25 mouse cellular contexts compared by ENCODE assay signal in the genomic region with DNA sequence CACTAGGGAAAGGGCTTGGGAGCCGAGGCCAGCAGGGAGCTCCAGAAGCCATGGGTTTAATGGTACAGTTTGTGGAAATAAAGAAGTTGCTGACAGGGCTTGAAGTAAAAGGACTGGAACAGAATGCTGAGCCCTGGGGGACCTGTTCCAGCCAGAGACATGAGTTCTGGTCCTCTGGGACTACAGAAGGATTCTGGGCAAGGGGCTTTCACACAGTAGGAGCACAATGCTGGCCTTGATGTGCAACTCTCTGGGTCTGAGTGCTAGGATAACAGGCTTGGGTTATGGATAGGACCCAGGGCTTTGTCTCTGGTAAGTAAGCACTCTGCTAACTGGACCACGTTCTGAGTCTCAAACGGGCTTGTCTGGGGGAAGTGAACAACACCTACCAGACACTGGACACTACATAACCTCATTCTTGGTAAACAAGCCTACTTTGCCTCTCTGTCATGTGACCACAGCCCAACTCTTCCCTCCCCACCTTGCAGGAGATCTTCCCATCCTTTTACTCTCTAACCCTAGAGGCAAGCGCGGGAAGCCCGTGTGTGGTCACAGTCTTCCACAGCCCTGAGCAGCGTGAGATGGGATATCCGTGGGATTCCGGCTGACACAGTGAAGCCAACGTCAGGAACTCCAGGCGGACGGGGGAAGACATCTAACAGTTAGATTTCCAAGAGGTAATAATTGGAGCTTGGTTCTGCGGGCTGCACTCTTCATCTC.
A peak's percentile ranks its signal among the peaks of the same experiment; 100 is the strongest.
DNase-seq lines count a peak whose midpoint lies in the region; ATAC-seq and TF ChIP-seq lines count a peak whose summit lies in the region.
"Had no signal": no experiment of that assay in that cellular context is flagged by ENCODE, and none has a peak within 500 bp of the region (broad histone marks: within the 10 kb centered on the region; RNA-seq: fewer than 3 reads in every experiment).

No protein-coding gene starts in this region.

- no peaks in the 10 kb centered on the region for H3K36me3 ChIP-seq in heart, embryonic 15.5 days
- H3K36me3 ChIP-seq: midbrain, embryonic 12.5 days; neural tube, embryonic 15.5 days; stomach, embryonic 15.5 days had no signal

- no peak for TF ChIP-seq CTCF in lung, adult 2 months (IDR thresholded peaks at IDR 0.05; ENCODE audit: insufficient read depth, low read length)

- no peak for DNase-seq in heart, postnatal 10 days
- DNase-seq in thymus, postnatal 36 days, result peak; percentile 13 to 35
- DNase-seq in thymus, adult 18-20 months, result no peak
- peak; percentile 29 for DNase-seq in induced T-regulatory cell, adult 2 months (ENCODE audit: low read depth)
- no peak for DNase-seq in lung, adult 2 months
- DNase-seq: adrenal gland, postnatal 10 days; cerebellum, adult 11 months; cerebellum, adult 9-10 months; cerebellum, postnatal 36 days; gastrocnemius, postnatal 25 days; kidney, adult 8-10 months; kidney, postnatal 10 days; layer of hippocampus, postnatal 36 days; lung, embryonic 14.5 days; right cerebral cortex, postnatal 25 days had no signal

- intact Hi-C loops in heart, postnatal 10 days (cut with DNase I), result no loop called here

- no peak for TF ChIP-seq POLR2A in lung, adult 2 months (IDR thresholded peaks at IDR 0.05; ENCODE audit: borderline replicate concordance, extremely low read depth, low read depth, low read length)

- peaks cover 8% of the 10 kb centered on the region for H3K4me1 ChIP-seq in heart, embryonic 15.5 days (replicated peaks)
- no peaks in the 10 kb centered on the region; the same call in 1 of the 2 replicates for H3K4me1 ChIP-seq in lung, adult 2 months (ENCODE audit: control insufficient read depth, insufficient read depth, low read length)
- H3K4me1 ChIP-seq: midbrain, embryonic 12.5 days; stomach, embryonic 15.5 days had no signal

- no peak overlapping the region for H3K4me3 ChIP-seq in heart, embryonic 15.5 days
- no peak overlapping the region for H3K4me3 ChIP-seq in lung, adult 2 months (replicated peaks; ENCODE audit: extremely low read depth, low read depth, low read length)
- H3K4me3 ChIP-seq: midbrain, embryonic 12.5 days; myocyte; neural tube, embryonic 15.5 days; stomach, embryonic 15.5 days had no signal

- no peaks in the 10 kb centered on the region for H3K9me3 ChIP-seq in heart, embryonic 15.5 days (replicated peaks)
- H3K9me3 ChIP-seq: midbrain, embryonic 12.5 days; neural tube, embryonic 15.5 days; stomach, embryonic 15.5 days had no signal

- H3K9ac ChIP-seq in heart, embryonic 15.5 days, result no peak overlapping the region
- H3K9ac ChIP-seq: lung, embryonic 14.5 days; midbrain, embryonic 12.5 days; neural tube, embryonic 15.5 days; stomach, embryonic 15.5 days had no signal

- H3K4me2 ChIP-seq in heart, embryonic 15.5 days, result no peak overlapping the region
- H3K4me2 ChIP-seq: heart, embryonic 11.5 days; lung, embryonic 14.5 days; midbrain, embryonic 12.5 days; neural tube, embryonic 15.5 days; stomach, embryonic 15.5 days had no signal

- H3K27ac ChIP-seq in heart, embryonic 15.5 days, result 0 out of 2 replicates have a peak overlapping the region, but pooled peaks have one; percentile 13
- H3K27ac ChIP-seq: midbrain, embryonic 12.5 days; neural tube, embryonic 15.5 days; stomach, embryonic 15.5 days had no signal

- ATAC-seq in heart, embryonic 15.5 days (replicated peaks; ENCODE audit: insufficient number of reproducible peaks, insufficient read depth, low FRiP score, low read depth), result no peak
- no peak for ATAC-seq in erythroid progenitor cell, adult 5-6 weeks (replicated peaks; ENCODE audit: low FRiP score, poor library complexity, severe bottlenecking)
- ATAC-seq: forebrain, embryonic 14.5 days; hindbrain, embryonic 16.5 days; intestine, embryonic 16.5 days had no signal

- WGBS in heart, embryonic 15.5 days, result 70% methylated on average over 13 of the region's 13 CpGs
- WGBS in lung, adult 2 months, result 82% methylated on average over 13 of the region's 13 CpGs

- H3K27me3 ChIP-seq in heart, embryonic 15.5 days, result peaks cover 8% of the 10 kb centered on the region; the same call in 1 of the 2 replicates
- H3K27me3 ChIP-seq: neural tube, embryonic 15.5 days; stomach, embryonic 15.5 days had no signal

Comparison
In these comparisons a context has a peak if more than half of its experiments do, and no peak if none do; other contexts are left out.
1. DNase-seq: peak in thymus, postnatal 36 days (2 of 2) and induced T-regulatory cell, adult 2 months (single experiment); none in heart, postnatal 10 days (0 of 2), thymus, adult 18-20 months (0 of 2) and lung, adult 2 months (single experiment).